Mouse (Mus musculus) kidney, embryonic 14.5 days (tissue): ENCODE results near the gene Atf1. TPM values are rescaled to one million over a fixed set of nuclear protein-coding genes. Genes with fewer than 3 reads are reported as not detected.
"Not testable (repeated sequence)": the region's sequence is repeated elsewhere in the genome, so short reads cannot be mapped to it uniquely, and the experiment has no call there.

Source experiments
- ATAC-seq: fragments of 200-750 bp; cut with Nextera tagmentation; 2 replicates; pipeline ENCODE4 v1.8.0; 2017; ENCODE audit warnings: moderate number of reproducible peaks, mild to moderate bottlenecking, moderate TSS enrichment, moderate library complexity; ENCODE audit not compliant: low FRiP score, low TSS enrichment
- H3K27ac ChIP-seq: fragments of 300-500 bp; sonication (generic); 2 replicates; pipeline ENCODE4 v1.5.1; 2014; ENCODE audit warnings: low read depth, mild to moderate bottlenecking, low read length, moderate library complexity, mixed read lengths
- H3K27me3 ChIP-seq: fragments of 300-500 bp; sonication (generic); 2 replicates; pipeline ENCODE4 v1.6.1; 2014; ENCODE audit warnings: mild to moderate bottlenecking, low read length; ENCODE audit not compliant: control insufficient read depth, insufficient read depth
- H3K36me3 ChIP-seq: fragments of 300-500 bp; sonication (generic); 2 replicates; pipeline ENCODE4 v1.6.1; 2014; ENCODE audit warnings: low read length, mixed read lengths; ENCODE audit not compliant: control insufficient read depth, insufficient read depth
- H3K4me1 ChIP-seq: fragments of 300-500 bp; sonication (generic); 2 replicates; pipeline ENCODE4 v1.6.1; 2014; ENCODE audit warnings: low read length, mixed read lengths; ENCODE audit not compliant: control insufficient read depth, insufficient read depth
- H3K4me2 ChIP-seq: fragments of 300-500 bp; sonication (generic); replicated peaks from 2 replicates; pipeline ENCODE4 v1.6.1; 2014; ENCODE audit warnings: low read depth, mild to moderate bottlenecking, low read length
- H3K4me3 ChIP-seq: fragments of 300-500 bp; sonication (generic); 2 replicates; pipeline ENCODE4 v1.5.1; 2014; ENCODE audit warnings: mild to moderate bottlenecking, low read length
- H3K9ac ChIP-seq: fragments of 300-500 bp; sonication (generic); 2 replicates; pipeline ENCODE4 v1.6.1; 2014; ENCODE audit warnings: low read depth, mild to moderate bottlenecking, low read length, moderate library complexity
- H3K9me3 ChIP-seq: fragments of 300-500 bp; sonication (generic); 2 replicates; pipeline ENCODE4 v1.6.1; 2016; ENCODE audit warnings: low read length; ENCODE audit not compliant: control insufficient read depth
- WGBS: fragments of 180-500 bp; shearing (Covaris S2); extraction: QIAGEN DNeasy Blood & Tissue Kit; methylation state at CpG from one replicate; pipeline ENCODE4 v1.1.7; 2014; 5-methylcytosine and 5-hydroxymethylcytosine counted together
- polyA plus RNA-seq: library from polyadenylated mRNA; unstranded; fragments of >200 nt; fragmentation: Nextera tagmentation; extraction: Ambion mirVana; gene quantifications from 2 replicates; pipeline ENCODE4 v1.2.1, GENCODE M21; 2014

Gene Atf1
- polyA plus RNA-seq, 1 experiment from 2014 or later = 57.8 TPM

GRCm38 (mm10) chr15:100303428-100304018 is 75.9 kb downstream of the Atf1 start:
- H3K4me2 ChIP-seq = peak overlapping the region; percentile 61
- no peaks in the 10 kb centered on the region for H3K36me3 ChIP-seq
- no peaks in the 10 kb centered on the region for H3K27me3 ChIP-seq
- ATAC-seq = no peak
- peak overlapping the region; percentile 88 for H3K27ac ChIP-seq
- H3K9me3 ChIP-seq = no peaks in the 10 kb centered on the region
- peaks cover 6% of the 10 kb centered on the region; the same call in 1 of the 2 replicates for H3K4me1 ChIP-seq
- no peak overlapping the region; the same call in 1 of the 2 replicates for H3K4me3 ChIP-seq
- WGBS = 40% methylated on average over 8 of the region's 8 CpGs
- H3K9ac ChIP-seq = no peak overlapping the region

- 3% methylated on average over 25 of the region's 30 CpGs for WGBS
- Histone ChIP-seq H3K27me3 (no peaks in the 10 kb centered on the region), H3K4me1 (peaks cover 6% of the 10 kb centered on the region; the same call in 1 of the 2 replicates), H3K36me3 (no peaks in the 10 kb centered on the region), H3K9me3 (no peaks in the 10 kb centered on the region), H3K9ac (peak within 1 kb of the TSS; percentile 58; the same call in 1 of the 2 replicates), H3K4me2 (peak within 1 kb of the TSS; percentile 61), H3K27ac (peak within 1 kb of the TSS; percentile 88), H3K4me3 (peak within 1 kb of the TSS; percentile 52)
- peak; percentile 83 for ATAC-seq
Observed at GRCm38 (mm10) chr15:100304019-100304991, 76.7 kb downstream of the Atf1 start, which contains the start of gene Mettl7a1. TSS of gene Mettl7a1 (plus strand) at chr15:100304140.

DNA sequence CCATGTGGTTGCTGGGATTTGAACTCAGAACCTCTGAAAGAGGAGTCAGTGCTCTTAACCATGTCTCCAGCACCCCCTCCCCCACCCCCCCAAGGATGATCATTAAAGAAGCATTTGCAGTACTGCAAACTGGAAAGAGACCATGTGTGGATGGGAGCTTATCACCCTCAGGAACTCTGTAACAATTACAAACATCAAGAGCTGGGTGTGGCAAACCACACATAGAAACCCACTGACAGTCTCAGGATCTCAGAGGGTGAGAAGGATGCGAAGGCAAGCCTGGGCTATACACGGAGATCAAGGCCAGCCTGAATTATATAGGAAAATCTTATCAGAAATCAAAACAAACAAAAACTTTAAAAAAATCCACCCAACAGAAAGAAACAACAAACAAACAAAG is 78.6 kb downstream of the Atf1 start:
- Histone ChIP-seq H3K27me3 (no peaks in the 10 kb centered on the region), H3K4me3 (no peak overlapping the region), H3K9me3 (no peaks in the 10 kb centered on the region), H3K9ac (no peak overlapping the region), H3K4me2 (no peak overlapping the region; the same call in 1 of the 2 replicates), H3K27ac (no peak overlapping the region), H3K4me1 (peaks cover 6% of the 10 kb centered on the region; the same call in 1 of the 2 replicates), H3K36me3 (no peaks in the 10 kb centered on the region)
- ATAC-seq = no peak
- WGBS = 82% methylated on average over 2 of the region's 2 CpGs

- H3K9me3 ChIP-seq, H3K4me2 ChIP-seq, H3K36me3 ChIP-seq, H3K27ac ChIP-seq, H3K4me3 ChIP-seq, H3K27me3 ChIP-seq, H3K4me1 ChIP-seq, H3K9ac ChIP-seq: not testable (repeated sequence)
- 0 out of 2 replicates have a peak, but pooled peaks have one; percentile 50 for ATAC-seq
- WGBS = 42% methylated on average over 11 of the region's 11 CpGs
Observed at GRCm38 (mm10) chr15:100307438-100308096, 79.9 kb downstream of the Atf1 start.

Other genes with a start within 250 kb of the Atf1 start
- gene Dip2b, start 189.2 kb upstream of the Atf1 start, polyA plus RNA-seq = 15.2 and 20.7 TPM in 2 replicates
- not detected in 2 replicates for gene Tmprss12, start 53.0 kb downstream of the Atf1 start, polyA plus RNA-seq
- 10.0 and 17.4 TPM in 2 replicates for gene Mettl7a1, start 76.3 kb downstream of the Atf1 start, polyA plus RNA-seq
- gene Mettl7a3, start 107.1 kb downstream of the Atf1 start, polyA plus RNA-seq = not detected in 2 replicates
- gene Methig1, start 125.3 kb downstream of the Atf1 start, polyA plus RNA-seq = 0.27 and 0.87 TPM in 2 replicates
- not detected in 2 replicates for gene Mettl7a2, start 125.4 kb downstream of the Atf1 start, polyA plus RNA-seq
- 0.77 TPM in 1 of 2 replicates, not detected in the other for gene Higd1c, start 136.7 kb downstream of the Atf1 start, polyA plus RNA-seq
- gene Gm5475, start 194.3 kb downstream of the Atf1 start, polyA plus RNA-seq = 0.14 TPM in 1 of 2 replicates, not detected in the other
- 16.4 and 22.6 TPM in 2 replicates for gene Slc11a2, start 197.3 kb downstream of the Atf1 start, polyA plus RNA-seq
- gene Letmd1, start 241.2 kb downstream of the Atf1 start, polyA plus RNA-seq = 19.2 and 25.4 TPM in 2 replicates